Comparison of ENCODE assay signal across 8 mouse cellular contexts in the genomic region with DNA sequence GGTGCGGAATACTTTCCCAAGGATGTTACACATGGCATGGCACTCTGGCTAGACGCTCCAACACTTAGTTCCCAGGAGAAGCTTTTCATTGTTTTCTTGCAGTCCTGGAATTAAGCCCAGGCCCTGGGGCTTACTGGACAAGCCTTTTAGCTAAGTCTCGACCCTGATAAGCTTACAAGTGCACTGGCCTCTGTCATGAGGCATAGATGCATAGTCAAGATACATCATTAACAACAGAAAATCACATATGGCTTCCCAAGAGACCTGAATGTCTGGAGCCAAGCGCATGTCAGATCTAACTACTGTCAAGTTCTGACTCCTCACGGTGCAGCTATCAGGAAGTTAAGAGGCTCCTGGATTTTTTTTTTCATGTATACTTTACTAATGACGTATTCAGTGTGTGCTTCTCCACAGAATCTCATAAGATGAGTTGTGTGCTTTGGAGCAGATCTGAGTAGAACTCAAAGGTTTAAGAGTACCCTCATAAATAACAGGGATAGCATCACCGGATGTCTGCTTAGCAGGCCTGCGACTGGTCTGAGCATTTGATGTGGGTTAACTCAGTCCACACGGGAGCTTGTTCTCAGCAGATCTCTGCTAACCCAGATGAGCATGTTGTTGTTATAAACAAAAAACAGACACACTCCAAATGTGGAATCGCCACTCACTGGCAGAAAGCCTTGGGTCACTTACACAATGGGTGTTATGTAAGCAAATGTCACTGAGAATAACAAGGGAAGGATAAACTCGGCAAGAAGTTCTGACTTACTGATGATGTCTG.
DNase-seq lines count a peak whose midpoint lies in the region.

No protein-coding gene starts in this region.

- intact Hi-C loops in left cerebral cortex, postnatal 4 days (cut with DNase I), result no loop called here
- intact Hi-C loops in left cerebral cortex, postnatal 10 days (cut with DNase I), result no loop called here

- DNase-seq in adrenal gland, postnatal 14 days, result peak; percentile 15
- no peak for DNase-seq in adrenal gland, postnatal 4 days (ENCODE audit: low spot score in 2 of 2)
- DNase-seq in left cerebral cortex, postnatal 4 days, result peak; percentile 70
- DNase-seq in left cerebral cortex, postnatal 10 days (ENCODE audit: extremely low spot score in 1 of 2, low spot score in 2 of 2), result no peak
- peak; percentile 33 to 46 for DNase-seq in cerebellum, postnatal 36 days
- peak; percentile 61 for DNase-seq in retina, postnatal 1 day
- no peak for DNase-seq in B cell, adult 2 months
- DNase-seq in testis, postnatal 14 days (ENCODE audit: low spot score), result no peak

Comparison
In these comparisons a context has a peak if more than half of its experiments do, and no peak if none do; other contexts are left out.
1. DNase-seq: peak in adrenal gland, postnatal 14 days (single experiment), left cerebral cortex, postnatal 4 days (single experiment), cerebellum, postnatal 36 days (2 of 2) and retina, postnatal 1 day (single experiment); none in adrenal gland, postnatal 4 days (0 of 2), left cerebral cortex, postnatal 10 days (0 of 2), B cell, adult 2 months (0 of 2) and testis, postnatal 14 days (single experiment).